Mouse (Mus musculus) adrenal gland (tissue): ENCODE data around the gene Mapk8ip1.

Experiments used
- intact Hi-C: fragments of 180-260 bp; cut with DNase I; formaldehyde crosslinking; loops from one replicate; pipeline ENCODE4 v1.15.1; 2025
- long read RNA-seq, 2 experiments: library from polyadenylated mRNA; unstranded; transcript quantifications; one replicate each; pipeline ENCODE4 v2.0.0; 2020; ENCODE audit warnings: borderline replicate concordance in 1 of 2; ENCODE audit not compliant: insufficient replicate concordance in 1 of 2

The Mapk8ip1 gene
- long read RNA-seq, experiment 1, partial matches to known transcripts: 2 of 5 reads
- long read RNA-seq, experiment 1, other reads (novel, unspliced or antisense): 1 of 5 reads
- long read RNA-seq, experiment 2, partial matches to known transcripts: 1 of 4 reads
- long read RNA-seq, experiment 2, other reads (novel, unspliced or antisense): 0 of 4 reads

DNA sequence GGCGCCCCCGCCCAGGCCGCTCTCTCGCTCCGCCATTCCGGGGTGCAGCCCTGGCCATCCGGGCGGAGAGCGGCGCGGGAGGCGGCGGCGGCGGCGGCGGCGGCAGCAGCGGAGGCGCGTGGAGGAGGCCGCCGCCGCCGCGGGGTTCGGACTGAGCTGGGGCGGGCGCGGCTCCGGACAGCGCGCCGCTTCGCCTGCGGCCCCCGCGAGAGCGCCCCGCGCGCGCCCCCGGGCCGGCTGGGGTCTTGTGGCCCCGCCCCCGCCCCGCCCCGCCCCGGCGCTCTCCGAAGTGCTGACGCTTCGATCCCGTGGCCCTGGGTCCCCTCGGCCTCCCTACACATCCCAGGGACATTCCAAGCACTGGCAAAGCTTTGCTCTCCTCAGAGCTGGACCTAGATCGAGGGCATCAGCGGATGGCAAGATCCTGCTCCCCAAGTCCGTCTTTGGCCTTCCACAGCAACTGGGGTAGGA, at the start of gene Mapk8ip1:
TSS of gene Mapk8ip1 (minus strand) at position 173 of the 471 bp plus-strand sequence.
- intact Hi-C loops: no loop called here

DNA sequence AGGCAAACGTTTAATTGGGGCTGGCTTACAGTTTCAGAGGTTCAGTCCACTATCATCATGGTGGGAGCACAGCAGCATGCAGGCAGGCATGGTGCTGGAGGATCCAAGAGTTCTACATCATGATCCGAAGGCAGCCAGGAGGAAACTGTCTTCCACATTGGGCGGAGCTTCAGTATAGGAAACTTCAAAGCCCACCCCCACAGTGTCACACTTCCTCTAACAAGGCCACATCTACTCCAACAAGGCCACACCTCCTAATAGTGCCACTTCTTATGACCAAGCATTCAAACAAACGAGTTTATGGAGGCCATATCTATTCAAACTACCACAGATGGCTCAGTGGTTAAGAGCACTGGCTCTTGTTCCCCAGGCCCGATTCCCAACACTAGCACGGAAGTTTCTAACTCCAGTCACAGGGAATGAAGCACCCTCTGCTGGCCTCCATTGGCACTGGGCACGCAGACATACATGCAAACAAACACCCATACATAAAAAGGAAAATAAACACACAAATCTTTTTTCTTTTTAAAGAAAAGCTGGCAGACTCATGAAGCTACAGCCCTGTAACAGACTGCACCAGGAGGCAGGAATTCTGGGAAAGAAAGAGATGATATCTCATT, 46.2 kb upstream of the Mapk8ip1 start:
- intact Hi-C loops: no loop called here

DNA sequence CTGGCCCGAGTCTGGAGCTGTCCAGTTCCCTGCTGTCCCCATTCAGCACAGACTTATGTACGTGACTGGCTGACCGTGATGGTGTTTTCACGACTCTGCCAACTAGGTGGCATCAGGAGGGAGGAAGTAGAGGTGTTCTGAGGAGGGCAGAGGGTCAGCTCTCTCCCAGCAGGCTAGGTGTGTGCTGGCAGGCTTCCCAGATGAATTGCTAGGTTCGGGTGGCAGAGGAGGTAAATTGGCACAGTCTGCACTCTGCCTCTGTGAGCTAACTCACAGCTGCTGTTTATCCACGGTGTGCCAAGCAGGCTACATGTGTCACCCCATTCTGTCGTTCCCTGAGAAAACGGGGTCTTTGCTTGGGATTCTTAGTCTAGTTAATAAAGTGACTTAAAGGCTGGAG, 45.6 kb upstream of the Mapk8ip1 start:
- intact Hi-C loops: no loop called here

DNA sequence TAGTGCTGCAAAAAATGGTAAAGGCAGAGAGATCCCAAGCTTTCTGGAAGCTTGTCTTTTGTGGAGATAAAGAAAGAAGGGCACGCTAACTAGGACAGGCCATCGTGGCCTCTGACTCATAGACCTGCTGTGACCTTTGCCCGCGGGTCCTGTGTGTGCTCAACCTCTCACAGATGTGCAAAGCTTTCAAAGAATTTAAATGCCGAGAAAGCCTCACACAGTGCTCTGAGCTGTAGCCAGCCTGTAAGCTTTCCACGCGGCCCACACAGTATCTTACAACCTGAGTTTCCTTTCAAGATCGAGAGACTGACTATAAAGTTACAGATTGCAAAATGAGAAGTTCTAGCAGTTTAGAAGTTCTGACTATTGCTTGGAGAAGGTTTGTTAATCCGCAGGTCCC, 44.8 kb upstream of the Mapk8ip1 start:
- intact Hi-C loops: no loop called here

GRCm38 (mm10) chr2:92444376-92444775, 43.3 kb upstream of the Mapk8ip1 start:
- intact Hi-C loops: loop anchor here (5.0 kb wide), 1 partner anchor 147 kb away; no protein-coding TSS in a partner anchor

DNA sequence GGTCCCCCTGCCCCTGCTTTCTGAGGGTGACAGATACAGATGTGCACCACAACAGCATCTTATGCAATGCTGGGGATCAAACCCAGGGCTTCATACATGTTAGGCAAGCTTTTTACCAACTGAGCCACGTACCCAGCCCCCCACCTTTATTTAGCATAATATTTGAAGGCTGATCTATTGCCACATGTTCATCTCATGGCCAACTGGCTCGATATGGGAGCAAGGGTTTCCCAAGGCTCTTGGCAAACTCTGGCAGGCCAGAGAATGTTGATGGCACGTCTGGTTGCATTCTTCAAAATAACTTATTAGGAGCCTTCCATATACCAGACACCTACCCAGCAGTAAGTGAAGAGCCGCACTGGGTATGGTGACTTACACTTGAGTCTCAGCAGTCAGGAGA, 42.2 kb upstream of the Mapk8ip1 start:
- intact Hi-C loops: loop anchor here (5.0 kb wide), 1 partner anchor 146 kb away; no protein-coding TSS in a partner anchor

GRCm38 (mm10) chr2:92442419-92443001, 41.4 kb upstream of the Mapk8ip1 start:
- intact Hi-C loops: loop anchor here (5.0 kb wide), 1 partner anchor 145 kb away; no protein-coding TSS in a partner anchor

GRCm38 (mm10) chr2:92440432-92440831, 39.4 kb upstream of the Mapk8ip1 start:
- intact Hi-C loops: loop anchor here (5.0 kb wide), 1 partner anchor 143 kb away; no protein-coding TSS in a partner anchor

- intact Hi-C loops: no loop called here
Observed at GRCm38 (mm10) chr2:92438567-92438966, 37.5 kb upstream of the Mapk8ip1 start.

DNA sequence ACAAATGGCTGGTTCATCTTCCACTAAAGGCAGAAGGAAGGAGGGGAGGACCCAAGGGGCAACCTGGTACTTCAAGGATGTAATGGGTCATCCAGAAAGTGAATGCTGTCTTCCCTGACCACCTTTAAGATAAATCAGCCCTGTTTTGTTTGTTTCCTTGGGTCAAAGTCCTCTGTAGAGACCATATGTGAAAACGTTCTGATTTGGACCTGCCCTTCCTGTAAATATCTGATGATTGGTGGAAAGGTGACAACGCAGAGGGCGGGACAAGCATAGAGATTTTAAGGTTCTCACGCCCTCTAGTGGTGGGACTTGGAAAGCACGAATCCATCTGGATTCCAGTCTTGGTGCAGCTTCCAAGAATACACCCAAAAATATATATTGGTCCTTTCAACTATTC, 36.8 kb upstream of the Mapk8ip1 start:
- intact Hi-C loops: no loop called here

DNA sequence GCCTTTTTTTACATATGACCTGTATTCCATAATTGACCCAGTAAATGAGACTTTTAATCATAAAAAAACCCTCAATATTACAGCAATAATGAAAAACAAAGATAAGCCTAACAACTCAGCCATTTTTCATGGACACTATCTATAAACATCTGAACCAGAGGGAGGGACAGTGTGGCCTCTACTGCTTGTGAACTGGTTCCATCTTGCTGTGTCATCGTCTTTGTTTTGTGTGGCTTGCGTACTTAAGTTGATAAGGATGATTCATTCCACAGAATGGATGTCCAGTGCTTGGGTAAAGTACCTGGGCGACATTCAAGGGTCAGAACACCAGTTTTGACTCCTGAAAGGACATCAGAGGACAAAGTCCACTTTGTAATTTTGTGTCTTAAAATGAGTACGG, 36.3 kb upstream of the Mapk8ip1 start:
- intact Hi-C loops: no loop called here

DNA sequence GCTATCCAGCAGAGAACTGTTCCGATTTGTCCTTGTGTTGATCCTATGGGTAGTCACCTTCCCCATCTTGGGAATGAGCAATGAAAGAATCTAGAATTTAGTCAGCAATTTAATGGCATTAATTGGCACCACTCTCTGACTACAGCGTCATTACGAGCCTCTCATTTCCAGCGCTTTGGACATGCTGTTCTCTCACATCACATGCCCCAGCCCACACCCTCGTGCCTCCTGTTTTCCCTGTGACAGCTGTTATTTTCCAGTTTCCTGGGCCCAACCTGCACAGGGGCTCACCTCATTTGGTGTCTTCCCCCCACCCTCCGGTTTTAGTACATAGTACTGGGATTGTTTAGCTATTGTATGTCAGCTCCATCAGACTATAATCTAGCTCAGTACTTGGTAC, 34.0 kb upstream of the Mapk8ip1 start:
- intact Hi-C loops: loop anchor here (2.0 kb wide), 1 partner anchor 14 kb away; no protein-coding TSS in a partner anchor

GRCm38 (mm10) chr2:92434375-92434745, 33.3 kb upstream of the Mapk8ip1 start:
- intact Hi-C loops: loop anchor here (2.0 kb wide), 1 partner anchor 14 kb away; no protein-coding TSS in a partner anchor

DNA sequence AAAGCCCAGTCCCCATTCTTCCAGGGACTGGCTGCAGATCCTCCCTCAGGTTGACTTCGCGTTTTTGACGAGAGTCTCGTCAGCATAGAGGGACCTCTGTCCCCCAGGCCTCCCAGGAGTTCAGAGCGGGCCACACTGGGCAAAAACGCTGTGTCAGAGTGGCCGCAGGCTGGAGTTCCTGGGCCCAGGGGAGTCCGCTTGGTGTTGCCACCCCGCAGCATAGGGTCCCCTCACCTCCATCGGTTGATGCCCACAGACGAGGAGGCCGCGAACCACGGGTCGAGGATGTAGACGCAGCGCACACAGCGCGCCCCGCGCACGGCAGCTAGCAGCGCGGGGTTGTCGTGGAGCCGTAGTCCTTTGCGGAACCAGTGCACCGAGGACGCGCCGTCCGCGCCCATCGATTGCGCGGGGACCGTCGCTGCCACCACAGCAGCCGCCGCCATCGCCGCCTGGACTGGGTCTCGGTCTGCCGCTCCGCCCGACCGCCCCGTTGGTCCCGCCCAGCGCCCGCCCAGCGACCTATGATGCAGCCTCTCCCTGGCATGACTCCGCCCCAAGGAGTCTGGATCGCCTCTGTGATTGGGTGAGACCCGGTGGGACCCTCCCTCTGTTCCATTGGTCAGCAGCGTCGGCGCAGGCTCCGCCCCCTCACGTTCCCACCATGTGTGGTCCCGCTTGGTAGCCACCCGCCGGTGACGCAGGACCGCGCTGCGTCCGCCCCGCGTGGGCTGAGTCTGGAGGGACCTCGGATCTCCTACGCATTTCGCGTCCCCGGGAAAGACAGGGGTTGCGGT, 32.7 kb upstream of the Mapk8ip1 start, which contains the start of gene Cry2:
TSS of gene Cry2 (minus strand) at position 466 of the 797 bp plus-strand sequence.
- intact Hi-C loops: loop anchor here (2.0 kb wide), 1 partner anchor 13 kb away; no protein-coding TSS in a partner anchor

GRCm38 (mm10) chr2:92432299-92433295, 31.5 kb upstream of the Mapk8ip1 start:
- intact Hi-C loops: no loop called here

- intact Hi-C loops: no loop called here
Observed at GRCm38 (mm10) chr2:92431611-92432179, 30.6 kb upstream of the Mapk8ip1 start.

GRCm38 (mm10) chr2:92430723-92431541, 29.9 kb upstream of the Mapk8ip1 start:
- intact Hi-C loops: no loop called here

DNA sequence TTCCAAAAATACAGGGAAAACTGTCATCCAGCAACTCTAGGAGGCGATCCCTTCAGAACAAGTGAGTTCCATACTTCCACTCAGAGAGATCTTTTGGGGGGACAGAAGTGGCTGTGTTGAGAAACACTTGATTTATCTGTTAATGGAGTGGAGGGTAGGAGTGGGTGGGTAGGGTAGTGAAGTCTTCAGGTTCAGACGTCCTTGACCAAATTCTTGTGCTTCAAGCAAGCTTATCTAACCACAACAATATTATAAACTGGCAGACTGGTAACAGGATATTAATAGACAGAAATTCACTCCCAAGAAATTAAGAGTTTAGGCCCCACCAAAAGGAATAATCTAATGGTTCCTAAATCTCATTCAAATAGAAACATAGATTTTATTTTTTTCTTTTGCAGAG, 29.0 kb upstream of the Mapk8ip1 start:
- intact Hi-C loops: no loop called here

- intact Hi-C loops: no loop called here
Observed at GRCm38 (mm10) chr2:92427882-92428281, 26.8 kb upstream of the Mapk8ip1 start.
